Mouse (Mus musculus): ENCODE data around the gene Vps16. TPM values are rescaled to one million over a fixed set of nuclear protein-coding genes. Genes with fewer than 3 reads are reported as not detected.

Vps16 gene
- polyA plus RNA-seq, 1 experiment, result 38.8 TPM

DNA sequence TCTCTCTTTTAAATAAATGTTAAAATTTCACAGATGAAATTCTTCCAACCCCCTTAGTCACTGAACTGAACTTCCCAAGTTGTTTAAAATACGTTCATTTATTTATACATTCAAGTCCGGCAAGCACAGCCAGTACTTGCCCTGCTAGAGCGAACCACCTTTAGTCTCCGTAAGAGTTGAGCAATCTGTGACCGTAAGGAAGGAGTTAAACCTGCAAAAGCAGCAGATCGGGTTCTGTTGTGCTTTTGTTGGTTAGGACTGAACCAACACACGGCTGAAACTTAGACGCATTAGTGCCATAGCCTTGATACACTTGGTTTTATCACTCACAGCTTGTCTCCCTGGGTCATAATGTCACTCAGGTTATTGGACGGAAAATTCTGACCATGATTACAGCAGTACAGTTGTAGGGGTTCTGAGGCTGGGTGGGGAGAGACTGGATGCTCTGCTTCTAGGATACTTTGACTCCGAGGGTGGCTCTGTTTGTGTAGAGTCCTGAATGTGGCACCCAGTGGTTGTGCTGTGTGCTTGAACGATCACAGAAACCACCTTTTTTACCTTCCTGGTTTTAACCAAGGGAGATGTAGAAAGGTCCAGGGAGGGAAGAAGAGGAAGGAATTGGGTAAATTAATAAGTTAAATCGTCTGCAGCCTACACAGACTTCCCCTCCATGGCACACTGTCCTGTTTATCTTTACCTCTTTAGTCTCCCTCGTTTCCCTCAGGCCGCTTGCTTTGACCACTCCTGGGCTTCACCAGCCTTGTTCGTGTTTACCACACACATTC, 37.3 kb downstream of the Vps16 start:
- WGBS, result 62% methylated on average over 15 of the region's 15 CpGs
- no peak overlapping the region for H3K27ac ChIP-seq (ENCODE audit: insufficient read depth, low read depth, low read length)
- no peak for TF ChIP-seq POLR2A (IDR thresholded peaks at IDR 0.05; ENCODE audit: low read depth, low read length)
- TF ChIP-seq CTCF (IDR thresholded peaks at IDR 0.05; ENCODE audit: extremely low read depth, insufficient read length, insufficient replicate concordance, low read depth, low read length), result no peak
- no peaks in the 10 kb centered on the region for H3K27me3 ChIP-seq (ENCODE audit: control insufficient read depth, insufficient read depth, low read length)
- no peak overlapping the region for H3K4me3 ChIP-seq (ENCODE audit: low read depth, low read length)
- no peaks in the 10 kb centered on the region for H3K4me1 ChIP-seq (ENCODE audit: control insufficient read depth, insufficient read depth, insufficient read length, low read length)
- no peaks in the 10 kb centered on the region for H3K36me3 ChIP-seq (ENCODE audit: control insufficient read depth, insufficient read depth, low read length)

DNA sequence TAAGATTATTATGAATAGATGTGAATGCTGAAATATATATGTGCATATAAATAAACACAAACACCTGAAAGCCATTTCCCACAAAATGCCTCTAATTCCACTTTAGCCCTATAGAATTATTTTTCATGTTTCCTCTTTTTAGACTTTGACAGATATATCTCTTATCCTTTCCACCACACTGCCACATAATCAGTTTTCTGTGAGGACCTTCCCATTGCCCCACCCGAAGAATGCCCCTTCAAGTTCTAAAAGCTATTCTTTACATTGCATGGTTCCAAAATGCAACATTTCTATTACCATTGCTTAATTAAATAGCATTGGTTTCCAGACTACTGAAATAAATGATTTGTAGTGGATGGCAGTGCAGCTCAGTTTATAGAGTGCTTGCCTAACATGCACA, 42.3 kb downstream of the Vps16 start:
- TF ChIP-seq CTCF (IDR thresholded peaks at IDR 0.05; ENCODE audit: extremely low read depth, insufficient read length, insufficient replicate concordance, low read depth, low read length) (no peak), POLR2A (IDR thresholded peaks at IDR 0.05; ENCODE audit: low read depth, low read length) (no peak)
- H3K4me3 ChIP-seq (ENCODE audit: low read depth, low read length), result no peak overlapping the region
- H3K27me3 ChIP-seq (ENCODE audit: control insufficient read depth, insufficient read depth, low read length), result no peaks in the 10 kb centered on the region
- H3K36me3 ChIP-seq (ENCODE audit: control insufficient read depth, insufficient read depth, low read length), result no peaks in the 10 kb centered on the region
- H3K4me1 ChIP-seq (ENCODE audit: control insufficient read depth, insufficient read depth, insufficient read length, low read length), result no peaks in the 10 kb centered on the region
- no peak overlapping the region for H3K27ac ChIP-seq (ENCODE audit: insufficient read depth, low read depth, low read length)
- 86% methylated on average over 1 of the region's 1 CpGs for WGBS

DNA sequence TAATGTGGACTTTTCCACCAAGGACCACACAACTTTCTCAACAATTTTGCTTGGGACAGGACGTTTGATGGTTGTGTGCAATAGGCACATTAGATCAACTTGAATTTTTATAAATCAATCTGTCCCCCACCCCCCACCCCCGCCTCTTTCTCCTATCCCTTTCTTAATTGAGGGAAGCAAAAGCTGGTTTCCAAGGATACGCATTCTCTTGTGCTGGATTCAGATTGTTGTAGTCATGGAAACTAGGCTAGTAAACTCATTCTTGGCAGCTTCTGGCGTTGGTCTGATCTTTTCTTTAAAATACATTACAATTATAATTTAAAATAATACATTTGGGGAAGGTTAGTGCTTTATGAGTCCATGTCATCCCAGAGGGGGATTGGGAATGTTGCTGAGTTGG, 45.2 kb downstream of the Vps16 start:
- 60% methylated on average over 4 of the region's 4 CpGs for WGBS

GRCm38 (mm10) chr2:130469935-130470334, 45.8 kb downstream of the Vps16 start:
- 57% methylated on average over 2 of the region's 2 CpGs for WGBS
- no peak overlapping the region for H3K27ac ChIP-seq (ENCODE audit: insufficient read depth, low read depth, low read length)
- no peaks in the 10 kb centered on the region for H3K27me3 ChIP-seq (ENCODE audit: control insufficient read depth, insufficient read depth, low read length)
- H3K4me1 ChIP-seq (ENCODE audit: control insufficient read depth, insufficient read depth, insufficient read length, low read length), result no peaks in the 10 kb centered on the region
- H3K4me3 ChIP-seq (ENCODE audit: low read depth, low read length), result no peak overlapping the region
- no peaks in the 10 kb centered on the region for H3K36me3 ChIP-seq (ENCODE audit: control insufficient read depth, insufficient read depth, low read length)
- TF ChIP-seq POLR2A (IDR thresholded peaks at IDR 0.05; ENCODE audit: low read depth, low read length) (no peak), CTCF (IDR thresholded peaks at IDR 0.05; ENCODE audit: extremely low read depth, insufficient read length, insufficient replicate concordance, low read depth, low read length) (no peak)

More for the DNA sequence above, 45.2 kb downstream of the Vps16 start:
- Histone ChIP-seq H3K27ac (ENCODE audit: insufficient read depth, low read depth, low read length) (no peak overlapping the region), H3K27me3 (ENCODE audit: control insufficient read depth, insufficient read depth, low read length) (no peaks in the 10 kb centered on the region), H3K36me3 (ENCODE audit: control insufficient read depth, insufficient read depth, low read length) (no peaks in the 10 kb centered on the region), H3K4me3 (ENCODE audit: low read depth, low read length) (no peak overlapping the region), H3K4me1 (ENCODE audit: control insufficient read depth, insufficient read depth, insufficient read length, low read length) (no peaks in the 10 kb centered on the region)
- TF ChIP-seq CTCF (IDR thresholded peaks at IDR 0.05; ENCODE audit: extremely low read depth, insufficient read length, insufficient replicate concordance, low read depth, low read length) (no peak), POLR2A (IDR thresholded peaks at IDR 0.05; ENCODE audit: low read depth, low read length) (no peak)

DNA sequence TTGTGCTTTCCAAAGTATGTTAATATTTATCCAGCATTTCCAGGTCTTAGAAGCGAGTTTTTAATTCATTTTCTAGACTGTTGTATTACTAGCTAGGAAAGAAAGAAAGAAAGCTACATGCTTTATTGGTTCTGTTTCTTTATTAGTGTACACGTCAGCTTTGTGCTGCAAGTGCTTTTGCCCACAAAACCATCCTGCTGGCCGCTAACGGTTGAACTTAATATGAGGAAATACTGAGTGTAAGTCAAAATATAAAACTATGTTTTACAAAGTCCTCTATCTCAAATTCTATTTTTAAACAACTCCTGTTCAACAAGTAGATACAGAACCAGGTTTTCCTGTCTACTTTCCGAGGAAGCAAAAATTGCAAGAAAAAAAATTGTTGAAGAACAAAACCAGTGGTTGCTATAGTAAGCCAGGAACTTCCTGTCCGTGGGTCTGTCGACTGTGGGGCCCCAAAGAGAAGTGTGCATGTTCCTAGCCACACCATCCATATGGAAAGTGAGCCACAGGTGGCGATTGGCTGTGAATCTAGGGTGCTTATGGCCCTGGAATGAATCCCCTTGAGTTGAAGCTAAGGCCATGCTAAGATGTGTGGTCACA, 48.9 kb downstream of the Vps16 start:
- TF ChIP-seq POLR2A (IDR thresholded peaks at IDR 0.05; ENCODE audit: low read depth, low read length), result no peak
- no peak for TF ChIP-seq CTCF (IDR thresholded peaks at IDR 0.05; ENCODE audit: extremely low read depth, insufficient read length, insufficient replicate concordance, low read depth, low read length)
- no peak overlapping the region for H3K27ac ChIP-seq (ENCODE audit: insufficient read depth, low read depth, low read length)

GRCm38 (mm10) chr2:130475764-130476163, 51.6 kb downstream of the Vps16 start:
- 94% methylated on average over 11 of the region's 11 CpGs for WGBS
- Histone ChIP-seq H3K4me3 (ENCODE audit: low read depth, low read length) (no peak overlapping the region), H3K36me3 (ENCODE audit: control insufficient read depth, insufficient read depth, low read length) (0 out of 2 replicates have a peak, but pooled peaks cover 2% of the 10 kb centered on the region), H3K4me1 (ENCODE audit: control insufficient read depth, insufficient read depth, insufficient read length, low read length) (no peaks in the 10 kb centered on the region; the same call in 1 of the 2 replicates), H3K27ac (ENCODE audit: insufficient read depth, low read depth, low read length) (no peak overlapping the region), H3K27me3 (ENCODE audit: control insufficient read depth, insufficient read depth, low read length) (no peaks in the 10 kb centered on the region)
- TF ChIP-seq CTCF (IDR thresholded peaks at IDR 0.05; ENCODE audit: extremely low read depth, insufficient read length, insufficient replicate concordance, low read depth, low read length) (no peak), POLR2A (IDR thresholded peaks at IDR 0.05; ENCODE audit: low read depth, low read length) (no peak)

More for the DNA sequence above, 48.9 kb downstream of the Vps16 start:
- Histone ChIP-seq H3K36me3 (ENCODE audit: control insufficient read depth, insufficient read depth, low read length) (0 out of 2 replicates have a peak, but pooled peaks cover under 1% of the 10 kb centered on the region), H3K4me1 (ENCODE audit: control insufficient read depth, insufficient read depth, insufficient read length, low read length) (no peaks in the 10 kb centered on the region; the same call in 1 of the 2 replicates), H3K27me3 (ENCODE audit: control insufficient read depth, insufficient read depth, low read length) (no peaks in the 10 kb centered on the region), H3K4me3 (ENCODE audit: low read depth, low read length) (no peak overlapping the region)
- WGBS, result 63% methylated on average over 8 of the region's 8 CpGs

GRCm38 (mm10) chr2:130476666-130477297, 52.6 kb downstream of the Vps16 start:
- H3K27ac ChIP-seq (ENCODE audit: insufficient read depth, low read depth, low read length), result no peak overlapping the region
- no peaks in the 10 kb centered on the region; the same call in 1 of the 2 replicates for H3K4me1 ChIP-seq (ENCODE audit: control insufficient read depth, insufficient read depth, insufficient read length, low read length)
- WGBS, result 70% methylated on average over 6 of the region's 6 CpGs
- TF ChIP-seq POLR2A (IDR thresholded peaks at IDR 0.05; ENCODE audit: low read depth, low read length) (no peak), CTCF (IDR thresholded peaks at IDR 0.05; ENCODE audit: extremely low read depth, insufficient read length, insufficient replicate concordance, low read depth, low read length) (no peak)
- H3K4me3 ChIP-seq (ENCODE audit: low read depth, low read length), result no peak overlapping the region
- H3K36me3 ChIP-seq (ENCODE audit: control insufficient read depth, insufficient read depth, low read length), result 0 out of 2 replicates have a peak, but pooled peaks cover 2% of the 10 kb centered on the region
- no peaks in the 10 kb centered on the region for H3K27me3 ChIP-seq (ENCODE audit: control insufficient read depth, insufficient read depth, low read length)

All from small intestine, adult 2 months (tissue).